Mouse (Mus musculus) lung, postnatal 4 days (tissue): ENCODE data around the gene Hdac7.

ENCODE experiments used
- DNase-seq, 2 experiments: peaks; one replicate each; pipeline ENCODE4 v3.0.0; 2021

Hdac7 gene

DNA sequence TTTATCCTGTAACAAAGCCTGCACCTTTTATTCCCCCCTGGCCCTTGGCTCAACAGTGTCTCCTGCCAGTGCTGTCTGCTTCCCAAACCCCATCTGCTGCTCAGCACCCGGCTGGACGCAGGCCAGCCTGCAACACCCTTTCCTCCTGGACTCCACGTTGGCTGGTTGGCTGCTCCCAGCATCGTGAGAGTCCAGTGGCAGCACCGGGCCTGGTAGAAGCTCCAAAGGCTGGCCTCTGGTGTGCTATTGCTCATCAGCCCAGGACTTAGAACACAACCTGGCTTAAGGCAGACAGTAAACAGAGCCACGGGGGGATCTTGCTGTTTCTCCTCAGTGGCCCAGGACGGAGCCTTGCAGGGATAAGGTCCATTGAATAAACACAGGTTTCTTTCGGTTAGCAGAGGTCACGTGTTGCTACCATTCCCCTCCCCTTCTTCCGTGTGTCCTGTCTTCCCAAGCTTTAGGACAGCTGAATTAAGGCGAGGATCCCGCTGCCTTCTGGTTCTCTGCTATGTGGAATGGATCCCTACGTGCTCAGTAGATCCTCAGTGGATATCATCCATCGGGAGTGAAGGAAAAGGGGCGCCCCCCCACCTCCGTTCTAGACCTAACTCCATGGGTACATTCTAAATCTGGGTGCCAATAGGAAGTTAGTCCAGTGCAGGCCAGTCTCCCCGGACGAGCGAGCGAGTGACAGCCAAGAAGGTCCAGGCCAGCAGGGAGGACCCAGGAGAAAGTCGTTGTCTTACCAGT lies 30.7 kb downstream of the Hdac7 start:
- peak; percentile 66 to 80 for DNase-seq

DNA sequence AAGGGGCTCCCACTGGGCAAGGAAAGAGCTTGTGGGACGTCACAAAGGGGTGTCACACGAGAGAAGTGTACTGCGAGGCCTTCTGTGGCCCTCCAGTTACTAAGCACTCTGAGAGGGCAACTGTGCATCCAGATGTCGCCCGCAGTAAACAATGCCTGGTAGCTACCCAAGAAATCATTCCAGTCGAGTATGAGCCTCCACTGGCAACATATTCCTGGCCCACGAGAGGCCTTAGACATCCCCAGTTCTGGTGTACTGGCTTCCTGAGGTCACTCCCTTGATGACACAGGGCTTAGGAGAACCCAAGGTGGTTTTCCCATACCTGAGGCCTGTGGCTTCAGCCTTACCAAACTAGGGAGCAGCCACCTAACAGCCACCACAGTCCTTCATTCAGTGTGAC lies 31.4 kb downstream of the Hdac7 start:
- no peak for DNase-seq

DNA sequence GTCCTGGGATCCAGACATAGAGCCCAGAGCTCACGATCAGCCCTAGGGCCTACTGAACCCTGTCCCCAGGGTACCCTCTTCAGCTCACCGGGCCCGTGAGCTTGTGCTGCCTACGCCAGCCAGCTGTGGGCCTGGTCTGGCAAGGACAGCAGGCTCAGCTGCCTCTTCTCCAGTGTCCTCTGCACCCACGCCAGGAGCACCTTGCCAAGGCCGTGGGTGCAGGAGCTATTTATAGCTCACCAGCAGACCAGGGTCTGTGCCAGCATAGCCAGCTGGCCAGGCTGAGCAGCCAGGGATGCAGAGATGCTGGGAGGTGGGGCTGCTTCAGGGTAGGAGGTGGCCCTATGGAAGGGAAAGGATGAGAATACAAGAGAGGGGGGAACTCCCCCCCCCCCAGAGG lies 32.2 kb downstream of the Hdac7 start:
- peak in 1 of 2 experiments; percentile 80 for DNase-seq

DNA sequence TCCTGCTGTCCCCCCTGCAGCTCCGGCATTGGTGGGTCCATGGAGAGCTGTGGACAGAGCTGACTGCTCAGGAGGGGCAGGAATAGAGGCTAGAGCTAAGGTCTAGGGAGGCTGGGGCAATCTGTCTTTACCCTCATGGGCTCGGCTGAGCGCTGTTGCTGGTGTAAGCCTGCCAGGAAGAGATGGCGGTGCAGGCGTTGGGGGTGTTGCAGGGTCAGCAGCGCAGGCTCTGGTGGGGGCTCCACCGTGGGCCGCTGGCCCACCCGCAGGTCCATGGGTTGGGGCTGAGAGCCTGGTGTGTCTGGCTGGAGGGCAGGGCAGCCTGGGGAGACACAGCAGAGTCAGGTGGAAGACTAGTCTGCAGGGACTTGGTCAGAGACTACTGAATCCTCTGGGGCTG lies 33.0 kb downstream of the Hdac7 start:
- DNase-seq = no peak

DNA sequence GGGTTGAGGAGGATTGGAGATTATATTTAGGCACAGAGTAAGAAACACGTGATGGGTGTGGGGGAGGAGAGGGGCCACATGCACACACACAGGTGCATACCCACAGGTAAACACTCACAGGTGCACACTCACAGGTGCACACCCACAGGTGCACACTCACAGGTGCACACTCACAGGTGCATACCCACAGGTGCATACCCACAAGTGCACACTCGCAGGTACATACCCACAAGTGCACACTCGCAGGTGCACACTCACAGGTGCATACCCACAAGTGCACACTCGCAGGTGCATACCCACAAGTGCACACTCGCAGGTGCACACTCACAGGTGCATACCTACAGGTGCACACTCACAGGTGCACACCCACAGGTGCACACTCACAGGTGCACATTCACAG lies 33.9 kb downstream of the Hdac7 start:
- DNase-seq = no peak

DNA sequence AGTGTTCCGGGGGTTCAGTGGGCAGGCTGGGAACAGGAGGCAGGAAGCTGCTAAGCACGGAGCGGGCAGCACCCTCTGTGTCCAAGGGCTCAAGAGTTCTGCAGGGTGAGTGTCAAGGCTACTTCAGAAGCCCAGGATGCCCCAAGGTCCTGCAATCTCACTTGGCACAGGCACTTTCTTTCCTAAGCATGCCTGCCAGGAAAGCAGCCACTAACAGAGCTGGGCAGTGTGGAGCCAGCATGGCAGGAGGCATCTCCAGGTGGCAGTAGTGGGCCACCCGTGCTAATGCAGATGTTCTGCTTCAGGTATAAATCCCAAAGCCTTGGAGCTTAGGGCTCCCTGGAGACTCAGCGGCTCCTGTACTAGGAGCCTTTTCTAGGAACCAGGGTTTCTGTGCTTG lies 34.4 kb downstream of the Hdac7 start:
- peak; percentile 57 to 66 for DNase-seq

DNA sequence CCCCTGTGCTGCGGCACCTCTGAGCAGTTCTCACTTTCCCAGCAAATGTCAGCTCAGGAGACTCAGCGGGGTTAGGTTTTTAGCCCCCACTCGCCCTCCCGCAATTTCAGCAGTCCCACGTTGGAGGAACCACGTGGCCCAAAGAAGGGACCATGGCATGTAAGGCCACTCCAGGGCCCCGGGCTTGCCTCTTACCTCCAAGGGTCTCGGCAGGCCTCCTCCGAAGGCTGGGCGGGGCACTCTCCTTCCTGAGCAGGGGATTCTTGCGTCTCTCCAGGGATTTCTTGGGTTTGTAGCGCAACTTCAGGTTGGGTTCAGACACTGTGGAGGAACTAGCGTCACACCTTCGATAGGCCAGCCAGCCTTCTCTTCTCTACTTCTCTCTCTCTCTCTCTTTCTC lies 35.1 kb downstream of the Hdac7 start:
- no peak for DNase-seq

DNA sequence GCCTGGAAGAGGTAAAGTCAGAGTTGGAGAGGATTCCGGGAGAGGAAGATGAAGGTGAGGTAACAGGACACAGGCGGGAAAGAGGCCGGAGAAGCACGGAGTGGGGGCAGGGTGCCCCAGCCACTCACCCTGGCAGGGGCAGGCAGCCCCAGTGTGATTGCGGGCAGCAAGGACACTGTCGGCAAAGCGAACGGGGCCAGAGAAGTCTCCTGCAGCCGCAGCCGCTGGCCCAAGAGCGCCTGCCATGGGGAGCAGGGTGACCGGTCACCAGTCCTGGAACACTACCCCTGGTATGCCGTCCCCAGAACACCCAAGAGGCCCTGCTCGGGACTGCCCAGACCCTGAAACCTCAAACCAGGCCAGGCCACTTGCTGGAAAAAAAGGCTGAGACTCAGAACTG lies 35.8 kb downstream of the Hdac7 start:
- DNase-seq = no peak

DNA sequence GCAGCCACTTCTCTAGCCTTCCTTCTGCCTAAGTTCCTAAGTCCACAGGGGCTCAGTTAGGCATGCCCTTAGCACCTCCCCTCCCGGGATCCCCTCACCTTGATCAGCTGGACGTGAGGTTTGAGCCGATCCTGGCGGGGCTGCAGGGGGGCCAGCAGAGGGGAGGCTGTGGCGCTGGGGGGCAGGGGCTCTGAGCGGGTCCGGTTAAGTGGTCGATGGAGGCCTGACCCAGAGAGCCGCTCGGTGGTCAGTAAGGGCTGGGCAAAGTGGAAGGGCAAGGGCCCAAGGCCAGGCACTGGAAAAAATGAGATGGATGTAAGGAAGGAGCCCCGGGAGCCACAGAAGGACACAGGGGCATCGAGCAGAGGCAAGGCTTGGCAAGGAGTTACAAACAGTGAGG lies 36.4 kb downstream of the Hdac7 start:
- DNase-seq = peak in 1 of 2 experiments; percentile 23

DNA sequence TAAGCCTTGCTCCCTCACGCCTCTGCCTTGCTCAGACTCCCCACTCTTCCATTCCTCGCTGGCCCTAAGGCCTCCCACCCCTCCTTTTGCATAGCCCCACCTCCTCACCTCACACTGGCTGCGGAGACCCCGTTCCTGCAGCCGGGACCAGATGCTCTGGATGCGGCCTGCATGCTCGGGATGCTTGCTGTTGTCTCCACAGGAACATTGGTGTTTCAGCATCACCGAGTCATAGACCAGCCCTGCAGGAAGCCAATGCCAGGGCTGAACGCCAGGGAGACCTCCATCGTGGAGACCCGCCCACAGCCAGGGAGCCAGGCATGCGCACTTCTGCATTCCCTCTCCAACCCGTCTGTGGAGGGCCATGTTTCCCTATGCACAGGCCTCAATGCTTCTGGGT lies 41.7 kb downstream of the Hdac7 start:
- DNase-seq = peak in 1 of 2 experiments; percentile 23

DNA sequence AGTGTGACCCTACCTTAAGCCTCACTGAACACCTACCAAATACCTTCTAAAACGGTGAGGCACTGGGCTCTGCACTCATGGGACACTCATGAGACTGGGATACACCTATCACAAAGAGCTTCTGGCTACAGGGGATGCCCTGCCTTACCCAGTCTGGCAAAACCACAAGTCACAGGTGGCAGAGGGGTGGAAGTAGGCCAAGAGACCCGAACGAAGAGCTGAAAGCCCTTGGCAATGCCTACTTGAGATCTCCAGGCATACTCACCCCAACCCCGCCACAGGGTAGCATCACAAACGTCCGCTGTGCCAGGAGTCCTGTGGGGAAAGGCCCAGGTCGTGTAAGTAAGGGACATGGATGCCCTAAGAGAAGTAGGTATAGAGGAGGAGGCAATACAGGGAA lies 42.5 kb downstream of the Hdac7 start:
- DNase-seq = no peak

DNA sequence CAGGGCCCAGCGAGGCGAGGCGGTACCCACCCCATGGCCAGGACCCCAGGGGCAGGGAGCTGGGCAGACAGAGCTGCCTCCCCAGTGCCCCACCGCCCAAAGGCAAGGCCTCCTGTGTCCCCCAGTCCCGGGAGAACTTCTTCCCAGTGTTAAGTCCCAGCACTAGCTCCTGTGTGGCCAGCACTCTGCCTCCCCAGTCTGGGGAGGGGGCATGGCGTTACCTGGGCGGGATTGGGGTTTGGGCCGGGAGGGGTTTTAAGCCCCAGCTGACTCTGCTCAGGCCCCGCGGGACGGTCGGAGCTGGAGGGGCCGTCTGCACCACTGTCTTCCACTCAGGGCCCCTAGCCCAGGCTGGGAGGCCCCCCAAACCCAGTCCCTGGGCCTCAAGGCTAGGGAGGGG lies 43.4 kb downstream of the Hdac7 start:
- no peak for DNase-seq

DNA sequence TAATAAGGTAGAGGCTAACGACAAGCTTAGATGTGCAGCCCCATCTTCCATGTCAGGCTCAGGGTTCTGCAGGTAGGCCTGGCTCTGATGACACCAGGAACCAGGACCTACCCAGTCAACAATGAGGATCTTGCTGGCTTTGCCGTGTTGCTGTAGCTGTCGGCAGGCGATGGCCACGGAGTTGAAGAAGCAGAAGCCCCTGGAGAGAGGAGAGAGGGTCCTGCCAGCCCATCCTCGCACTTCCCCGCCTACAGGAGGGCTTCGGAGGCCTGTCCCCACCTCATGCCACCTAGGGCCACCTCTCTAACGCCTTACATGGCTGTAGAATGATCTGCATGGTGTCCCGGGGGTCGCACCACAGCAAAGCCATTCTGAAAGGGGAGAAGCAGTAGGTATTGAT lies 44.9 kb downstream of the Hdac7 start:
- DNase-seq = no peak

DNA sequence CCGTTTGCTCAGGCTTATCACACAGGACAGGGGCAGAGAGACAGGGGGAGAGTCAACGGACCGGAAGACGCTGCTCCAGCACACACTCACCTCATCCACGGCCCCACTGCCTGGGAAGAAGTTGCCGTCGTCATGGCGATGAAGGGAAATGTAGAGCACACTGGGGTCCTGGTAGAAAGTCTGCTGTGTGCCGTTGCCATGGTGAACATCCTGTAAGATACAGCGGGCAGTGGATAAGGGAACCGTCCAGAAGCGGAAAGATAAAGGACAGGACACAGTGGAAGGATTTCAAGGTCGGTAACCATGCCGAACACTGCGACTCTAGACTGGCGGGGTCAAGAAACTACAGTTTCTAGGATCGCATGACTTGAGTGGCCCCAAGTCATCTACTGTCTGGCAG lies 46.2 kb downstream of the Hdac7 start:
- no peak for DNase-seq

DNA sequence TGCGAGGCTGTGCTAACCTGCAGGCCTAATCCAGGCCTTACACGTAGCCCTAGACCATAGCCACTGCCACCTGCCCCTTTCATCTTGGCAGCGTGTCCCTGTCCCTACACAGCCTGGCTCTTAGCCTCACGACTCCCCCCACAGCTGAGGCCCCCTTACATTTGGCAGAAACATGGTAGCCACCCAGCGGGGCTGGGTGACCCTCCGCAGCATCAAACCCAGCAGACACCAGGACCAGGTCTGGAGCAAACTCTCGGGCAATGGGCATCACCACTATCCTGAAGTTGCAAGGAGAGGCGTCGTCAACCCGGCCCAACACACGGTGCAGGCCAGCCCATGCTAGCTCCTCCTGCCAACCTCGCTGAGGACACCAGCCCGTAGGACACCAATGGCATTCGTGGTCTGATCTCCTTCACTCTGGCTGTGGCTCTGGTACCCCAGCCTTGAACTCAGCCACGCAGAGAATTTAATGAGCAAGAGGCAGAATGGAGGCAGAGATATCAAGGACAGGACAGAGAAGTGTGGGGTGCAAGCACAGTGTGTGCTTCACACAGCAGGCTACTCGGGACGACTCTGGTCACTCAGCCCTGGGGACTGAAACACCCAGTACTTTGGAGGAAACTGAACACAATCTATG lies 47.5 kb downstream of the Hdac7 start:
- DNase-seq = no peak

DNA sequence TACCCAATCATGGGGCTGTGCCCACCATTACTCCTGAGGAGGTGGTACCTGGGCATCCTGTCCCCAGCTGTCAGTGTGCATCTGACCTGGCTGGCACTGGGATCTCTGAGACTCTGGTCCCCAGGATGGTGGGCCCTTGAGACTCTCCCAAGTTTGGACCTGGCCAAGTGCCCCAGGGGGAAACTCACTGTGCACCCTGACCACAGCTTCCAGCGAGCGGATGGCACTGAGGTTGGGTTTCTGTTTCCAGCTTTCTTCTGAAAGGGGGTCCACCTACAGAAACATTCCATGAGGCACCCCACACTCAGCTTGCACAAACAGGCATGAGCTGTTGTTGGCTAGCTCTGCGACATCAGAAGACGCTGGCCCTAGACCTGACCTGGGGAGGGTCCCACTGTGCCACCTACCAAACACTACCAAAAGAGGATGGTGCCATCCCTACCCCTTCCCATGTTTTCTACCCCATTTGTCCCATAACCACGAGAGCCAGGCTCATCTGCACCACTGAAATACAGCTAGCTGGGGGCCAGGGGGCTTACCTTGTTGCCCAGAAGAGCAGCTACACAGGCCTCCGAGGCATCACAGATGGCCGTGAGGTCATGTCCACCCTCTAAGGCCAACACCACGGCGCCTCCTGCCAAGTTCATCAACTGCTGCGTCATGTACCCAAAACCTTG lies 48.6 kb downstream of the Hdac7 start:
- no peak for DNase-seq

DNA sequence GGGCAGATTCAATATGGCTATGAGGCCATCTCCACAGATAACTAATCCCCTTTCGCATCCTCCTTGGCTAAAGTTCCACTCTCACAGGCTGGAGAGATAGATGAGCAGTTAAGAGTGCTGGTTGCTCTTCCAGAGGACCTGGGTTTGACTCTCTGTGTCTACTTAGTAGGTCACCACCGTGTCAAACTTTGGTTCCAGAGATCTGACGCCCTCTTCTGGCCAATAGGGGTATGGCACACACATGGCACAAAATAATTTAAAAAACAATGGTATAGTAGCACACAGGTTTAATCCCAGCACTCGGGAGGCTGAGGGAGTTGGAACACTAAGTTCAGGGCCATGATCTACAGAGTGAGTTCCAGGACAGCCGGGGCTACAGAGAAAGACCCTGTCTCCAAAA lies 50.0 kb downstream of the Hdac7 start:
- DNase-seq = no peak

DNA sequence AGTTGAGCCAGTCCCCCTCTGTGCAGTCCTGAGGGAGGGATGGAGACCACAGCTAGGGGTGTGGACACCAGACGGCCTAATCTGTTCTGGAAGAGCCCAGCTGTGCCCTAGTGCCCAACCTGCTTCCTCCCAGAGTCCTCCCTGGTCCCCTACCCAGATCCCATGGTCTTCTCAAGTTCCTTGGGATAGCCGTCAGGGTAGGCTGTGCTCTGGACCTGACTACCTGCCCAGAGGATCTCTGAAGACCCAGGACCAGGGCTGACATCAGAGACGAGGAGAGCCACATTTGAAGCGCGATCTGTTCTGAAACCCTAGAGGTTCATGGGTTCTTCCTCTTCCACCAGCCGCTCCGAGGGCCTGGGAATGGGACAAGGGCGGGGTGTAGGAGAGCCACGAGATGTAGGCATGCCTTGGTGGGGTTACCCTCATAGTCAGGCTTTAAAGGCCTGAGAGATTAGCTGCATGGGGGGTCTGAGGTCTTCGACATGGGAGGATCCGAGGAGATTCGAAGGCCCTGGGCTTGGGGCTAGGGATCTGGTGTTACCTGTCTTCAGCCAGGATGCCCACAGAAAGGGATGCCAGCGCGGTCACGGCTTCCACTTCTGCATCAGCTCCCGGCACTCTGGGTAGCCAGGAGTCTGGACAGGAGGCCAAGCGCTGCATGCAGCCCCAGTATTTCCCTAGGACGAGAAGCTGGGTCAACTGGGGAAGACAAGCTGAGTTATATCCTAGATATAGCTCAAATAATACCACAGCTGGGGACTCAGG lies 50.7 kb downstream of the Hdac7 start:
- DNase-seq = no peak

DNA sequence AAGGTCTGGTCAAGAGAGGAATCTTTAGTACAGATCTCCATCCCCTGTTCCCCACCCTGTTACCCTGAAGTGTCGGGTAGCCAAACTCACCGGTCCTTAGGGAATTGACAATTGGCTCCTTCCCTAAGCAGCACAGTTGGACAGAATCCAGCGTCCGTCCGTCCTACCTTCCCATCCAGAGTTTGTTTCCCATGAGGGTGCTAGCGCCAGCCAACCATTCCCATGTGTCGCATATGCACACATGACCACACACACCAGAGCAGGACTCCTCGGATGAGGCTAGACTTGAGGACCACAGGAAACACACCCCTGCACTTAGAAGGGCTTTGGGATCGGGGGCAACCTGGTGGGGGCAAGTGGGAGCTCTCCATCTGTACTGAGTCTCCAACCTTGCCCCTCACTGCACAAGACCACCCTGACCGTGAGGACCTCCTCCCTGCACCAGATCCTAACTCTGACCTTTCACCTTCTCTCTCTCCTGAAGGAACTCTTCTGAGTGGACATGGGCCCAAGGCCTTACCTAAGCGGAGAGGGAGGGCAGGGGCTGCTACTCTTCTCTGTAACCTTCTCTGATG lies 53.1 kb downstream of the Hdac7 start:
- no peak for DNase-seq

DNA sequence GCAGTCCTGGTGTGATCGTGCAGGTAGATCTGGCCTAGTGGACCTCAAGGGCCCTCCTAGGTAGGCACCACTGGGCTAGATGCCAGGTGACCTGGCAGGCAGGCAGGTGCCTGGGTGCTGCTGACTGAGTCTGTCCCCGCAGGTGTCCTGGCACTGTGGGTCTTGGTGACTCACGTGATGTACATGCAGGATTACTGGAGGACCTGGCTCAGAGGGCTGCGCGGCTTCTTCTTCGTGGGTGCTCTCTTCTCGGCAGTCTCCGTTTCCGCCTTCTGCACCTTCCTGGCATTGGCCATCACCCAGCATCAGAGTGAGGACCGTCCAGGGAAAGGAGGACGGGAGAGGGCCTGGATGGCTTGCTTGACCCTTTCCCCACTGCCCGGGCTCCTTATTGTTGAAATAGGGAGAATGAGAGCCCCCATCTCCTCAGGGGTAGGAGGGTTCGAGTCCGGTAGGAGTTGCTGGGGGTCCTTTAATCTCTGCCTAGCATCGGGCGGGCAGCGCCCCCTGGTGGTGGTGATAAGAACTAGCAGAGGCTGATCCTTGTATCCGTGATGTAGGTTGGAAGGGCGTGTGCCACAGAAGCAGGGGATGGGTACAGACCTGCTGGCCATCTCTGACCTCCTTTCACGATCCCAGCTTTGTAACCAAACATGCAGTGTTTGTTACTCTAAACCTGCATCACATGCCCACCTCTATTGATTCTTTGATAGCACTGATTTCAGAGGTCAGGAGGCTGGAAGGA lies 54.4 kb downstream of the Hdac7 start:
- DNase-seq = peak; percentile 72 to 76

DNA sequence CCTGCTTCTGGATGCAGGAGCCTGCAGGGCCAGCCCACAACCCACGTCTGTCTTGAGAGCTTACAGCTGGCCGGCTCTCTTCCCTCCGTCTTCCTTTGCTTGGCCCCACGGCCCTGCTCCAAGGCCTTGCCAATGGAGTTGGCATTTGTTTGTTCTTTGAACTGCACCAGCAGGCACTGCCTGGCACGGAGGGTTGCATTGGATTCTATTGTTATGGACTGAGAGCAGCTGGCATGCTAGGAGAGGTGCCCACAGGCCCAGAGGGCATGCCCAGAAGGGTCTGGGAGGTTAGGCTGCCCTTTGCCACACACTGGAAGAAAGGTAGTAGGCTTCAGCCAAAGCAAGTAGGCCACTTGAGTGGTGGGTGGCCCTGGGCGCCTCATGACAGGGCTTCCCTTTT lies 55.5 kb downstream of the Hdac7 start:
- DNase-seq = peak in 1 of 2 experiments; percentile 59
